Mouse (Mus musculus): ENCODE measurements around the gene Dock9. TPM values are rescaled to one million over a fixed set of nuclear protein-coding genes. Genes with fewer than 3 reads are reported as not detected.
A peak's percentile ranks its signal among the peaks of the same experiment; 100 is the strongest.

The Dock9 gene
- total and polyA plus RNA-seq, 2 experiments from 2014 or later, result 4.1 to 20.5 TPM

DNA sequence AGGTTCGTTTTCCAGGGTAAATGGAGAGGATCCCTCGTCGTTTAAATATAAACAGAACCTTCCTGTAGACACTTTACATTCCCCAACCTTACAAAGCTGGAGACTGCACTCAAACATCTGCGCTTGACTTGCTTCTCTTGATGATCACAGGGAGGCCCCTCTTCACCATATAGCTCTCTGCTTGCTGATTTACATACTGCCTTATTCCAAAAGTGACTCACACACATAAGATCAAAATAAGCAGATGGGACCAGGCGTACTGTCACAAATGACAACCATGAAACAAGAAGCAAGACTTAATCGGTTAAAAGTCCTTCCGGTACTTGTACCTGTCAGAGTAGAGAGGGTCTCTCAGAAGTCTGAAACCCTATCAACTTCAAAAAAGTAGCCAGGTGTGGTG lies 63.4 kb downstream of the Dock9 start:
- peaks cover 51% of the 10 kb centered on the region for H3K27me3 ChIP-seq (ENCODE audit: control insufficient read depth, insufficient read depth, low read length)
- no peak for TF ChIP-seq EP300 (IDR thresholded peaks at IDR 0.05; ENCODE audit: low read depth)
- no peak for TF ChIP-seq CTCF (IDR thresholded peaks at IDR 0.05; ENCODE audit: low read depth)
- no peaks in the 10 kb centered on the region for H3K9me3 ChIP-seq (replicated peaks; ENCODE audit: control insufficient read depth, low read length)
- no peak overlapping the region for H3K9ac ChIP-seq (replicated peaks; ENCODE audit: low read depth, low read length)
- WGBS, result 80% methylated on average over 7 of the region's 7 CpGs
- no peaks in the 10 kb centered on the region for H3K4me1 ChIP-seq (ENCODE audit: control insufficient read depth, insufficient read depth)
- no peak overlapping the region for H3K4me2 ChIP-seq (ENCODE audit: low read depth, low read length)
- DNase-seq (ENCODE audit: low spot score) (no peak), ATAC-seq (ENCODE audit: insufficient read depth, low read depth) (no peak)
- H3K4me3 ChIP-seq (ENCODE audit: low read depth, low read length), result no peak overlapping the region
- H3K36me3 ChIP-seq (replicated peaks; ENCODE audit: control insufficient read depth, insufficient read depth, low read length), result no peaks in the 10 kb centered on the region
- H3K27ac ChIP-seq (ENCODE audit: low read depth), result no peak overlapping the region

DNA sequence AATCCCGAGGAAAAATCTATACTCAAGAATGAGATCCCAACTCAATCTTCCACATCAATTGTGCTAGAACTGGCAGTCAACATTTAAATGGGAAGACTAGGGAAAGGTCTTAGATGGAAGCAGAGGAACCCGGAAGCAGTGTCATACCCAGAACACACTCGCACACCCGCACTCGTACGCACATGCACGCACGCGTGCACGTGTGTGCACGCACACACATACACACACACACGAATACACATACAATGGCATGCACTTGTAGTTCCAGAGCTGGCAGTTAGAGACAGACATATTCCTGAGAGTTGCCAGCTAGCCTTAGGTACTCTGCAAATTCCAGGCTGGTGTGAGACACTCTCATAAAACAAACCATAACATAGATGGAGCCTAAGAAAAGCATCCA lies 63.9 kb downstream of the Dock9 start:
- H3K4me2 ChIP-seq (ENCODE audit: low read depth, low read length), result no peak overlapping the region
- no peaks in the 10 kb centered on the region for H3K9me3 ChIP-seq (replicated peaks; ENCODE audit: control insufficient read depth, low read length)
- TF ChIP-seq CTCF (IDR thresholded peaks at IDR 0.05; ENCODE audit: low read depth) (no peak), EP300 (IDR thresholded peaks at IDR 0.05; ENCODE audit: low read depth) (no peak)
- WGBS, result 92% methylated on average over 12 of the region's 12 CpGs
- H3K4me1 ChIP-seq (ENCODE audit: control insufficient read depth, insufficient read depth), result no peaks in the 10 kb centered on the region
- no peaks in the 10 kb centered on the region for H3K36me3 ChIP-seq (replicated peaks; ENCODE audit: control insufficient read depth, insufficient read depth, low read length)
- no peak for DNase-seq (ENCODE audit: low spot score)
- no peak overlapping the region for H3K4me3 ChIP-seq (ENCODE audit: low read depth, low read length)
- H3K27ac ChIP-seq (ENCODE audit: low read depth), result no peak overlapping the region
- H3K9ac ChIP-seq (replicated peaks; ENCODE audit: low read depth, low read length), result no peak overlapping the region
- ATAC-seq (ENCODE audit: insufficient read depth, low read depth), result no peak
- H3K27me3 ChIP-seq (ENCODE audit: control insufficient read depth, insufficient read depth, low read length), result peaks cover 52% of the 10 kb centered on the region

DNA sequence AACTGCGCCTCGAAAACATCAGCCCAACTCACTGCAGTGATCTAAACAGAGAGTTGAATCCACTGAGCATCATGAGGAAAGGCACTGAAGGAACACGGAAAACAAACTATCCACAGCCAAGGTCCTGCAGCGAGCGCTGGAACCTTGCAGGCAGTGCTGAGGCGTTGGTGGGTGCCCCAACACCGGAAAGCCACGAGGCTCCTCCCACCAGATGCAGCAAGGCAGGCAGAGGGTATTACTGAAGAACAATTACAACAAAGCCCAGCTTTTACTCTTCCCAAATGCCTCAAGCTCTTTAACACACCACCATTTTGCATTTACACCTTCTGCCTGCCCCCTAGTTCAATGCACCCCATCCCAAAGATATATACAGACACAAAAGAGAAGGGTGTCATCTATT lies 65.4 kb downstream of the Dock9 start:
- no peak overlapping the region for H3K4me2 ChIP-seq (ENCODE audit: low read depth, low read length)
- TF ChIP-seq CTCF (IDR thresholded peaks at IDR 0.05; ENCODE audit: low read depth), result no peak
- no peak for TF ChIP-seq EP300 (IDR thresholded peaks at IDR 0.05; ENCODE audit: low read depth)
- H3K4me3 ChIP-seq (ENCODE audit: low read depth, low read length), result no peak overlapping the region
- no peak overlapping the region for H3K9ac ChIP-seq (replicated peaks; ENCODE audit: low read depth, low read length)
- no peak overlapping the region for H3K27ac ChIP-seq (ENCODE audit: low read depth)
- ATAC-seq (ENCODE audit: insufficient read depth, low read depth), result no peak
- H3K4me1 ChIP-seq (ENCODE audit: control insufficient read depth, insufficient read depth), result no peaks in the 10 kb centered on the region
- DNase-seq (ENCODE audit: low spot score), result no peak
- peaks cover 48% of the 10 kb centered on the region for H3K27me3 ChIP-seq (ENCODE audit: control insufficient read depth, insufficient read depth, low read length)
- no peaks in the 10 kb centered on the region for H3K9me3 ChIP-seq (replicated peaks; ENCODE audit: control insufficient read depth, low read length)
- no peaks in the 10 kb centered on the region for H3K36me3 ChIP-seq (replicated peaks; ENCODE audit: control insufficient read depth, insufficient read depth, low read length)
- 32% methylated on average over 8 of the region's 8 CpGs for WGBS

DNA sequence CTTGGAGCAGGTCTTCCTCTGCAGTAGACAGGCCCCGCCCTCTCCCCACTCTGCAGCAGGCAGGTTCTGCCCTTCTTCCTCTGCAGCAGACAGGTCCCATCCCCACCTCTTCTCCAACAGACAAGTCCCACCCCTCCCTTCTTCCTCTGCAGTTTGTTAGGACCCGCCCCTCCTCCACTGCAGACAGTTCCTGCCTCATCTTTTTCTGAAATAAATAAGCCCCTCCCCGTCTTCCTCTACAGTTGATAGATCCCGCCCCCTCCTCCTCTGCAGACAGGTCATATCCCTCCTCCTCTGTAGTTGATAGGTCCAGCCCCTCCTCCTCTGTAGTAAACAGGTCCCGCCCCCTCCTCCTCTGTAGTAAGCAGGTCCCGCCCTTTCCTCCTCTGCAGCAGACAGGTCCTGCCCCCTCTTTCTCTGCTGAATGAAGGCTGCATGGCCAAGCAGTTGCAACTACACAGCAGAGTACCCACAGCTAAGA lies 65.9 kb downstream of the Dock9 start:
- no peak for DNase-seq (ENCODE audit: low spot score)
- Histone ChIP-seq H3K27ac (ENCODE audit: low read depth) (no peak overlapping the region), H3K9ac (replicated peaks; ENCODE audit: low read depth, low read length) (no peak overlapping the region), H3K4me3 (ENCODE audit: low read depth, low read length) (no peak overlapping the region), H3K27me3 (ENCODE audit: control insufficient read depth, insufficient read depth, low read length) (peaks cover 45% of the 10 kb centered on the region), H3K36me3 (replicated peaks; ENCODE audit: control insufficient read depth, insufficient read depth, low read length) (no peaks in the 10 kb centered on the region), H3K4me2 (ENCODE audit: low read depth, low read length) (no peak overlapping the region), H3K9me3 (replicated peaks; ENCODE audit: control insufficient read depth, low read length) (no peaks in the 10 kb centered on the region), H3K4me1 (ENCODE audit: control insufficient read depth, insufficient read depth) (no peaks in the 10 kb centered on the region)
- WGBS, result 35% methylated on average over 6 of the region's 6 CpGs
- TF ChIP-seq EP300 (IDR thresholded peaks at IDR 0.05; ENCODE audit: low read depth) (no peak), CTCF (IDR thresholded peaks at IDR 0.05; ENCODE audit: low read depth) (no peak)
- ATAC-seq (ENCODE audit: insufficient read depth, low read depth), result peak; percentile 41; the same call in 1 of the 2 replicates

DNA sequence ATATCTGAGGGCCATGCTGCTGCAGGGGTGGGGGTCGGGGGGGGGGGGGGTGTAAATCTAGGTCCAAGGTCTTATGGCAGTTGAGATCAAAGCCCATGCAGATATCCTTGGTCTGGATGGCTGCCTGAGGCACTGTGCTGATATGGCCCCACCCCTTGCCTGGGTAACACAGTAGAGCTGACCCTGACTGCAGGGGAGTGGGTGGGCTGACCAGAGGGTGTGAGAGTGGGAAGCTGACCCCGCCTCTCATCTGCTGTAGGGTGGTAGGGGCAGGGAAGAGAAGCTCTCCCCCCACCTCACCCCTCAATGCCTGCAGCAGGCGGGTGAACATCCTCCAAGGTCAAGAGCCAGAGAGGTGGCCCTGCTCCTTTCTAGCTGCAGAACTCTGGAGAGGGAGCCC lies 66.7 kb downstream of the Dock9 start:
- WGBS, result 72% methylated on average over 3 of the region's 3 CpGs
- no peaks in the 10 kb centered on the region for H3K9me3 ChIP-seq (replicated peaks; ENCODE audit: control insufficient read depth, low read length)
- no peak overlapping the region for H3K4me2 ChIP-seq (ENCODE audit: low read depth, low read length)
- no peak overlapping the region for H3K9ac ChIP-seq (replicated peaks; ENCODE audit: low read depth, low read length)
- TF ChIP-seq CTCF (IDR thresholded peaks at IDR 0.05; ENCODE audit: low read depth) (no peak), EP300 (IDR thresholded peaks at IDR 0.05; ENCODE audit: low read depth) (no peak)
- H3K36me3 ChIP-seq (replicated peaks; ENCODE audit: control insufficient read depth, insufficient read depth, low read length), result no peaks in the 10 kb centered on the region
- ATAC-seq (ENCODE audit: insufficient read depth, low read depth) (no peak), DNase-seq (ENCODE audit: low spot score) (no peak)
- no peaks in the 10 kb centered on the region for H3K4me1 ChIP-seq (ENCODE audit: control insufficient read depth, insufficient read depth)
- no peak overlapping the region for H3K27ac ChIP-seq (ENCODE audit: low read depth)
- no peak overlapping the region for H3K4me3 ChIP-seq (ENCODE audit: low read depth, low read length)
- peaks cover 39% of the 10 kb centered on the region for H3K27me3 ChIP-seq (ENCODE audit: control insufficient read depth, insufficient read depth, low read length)

DNA sequence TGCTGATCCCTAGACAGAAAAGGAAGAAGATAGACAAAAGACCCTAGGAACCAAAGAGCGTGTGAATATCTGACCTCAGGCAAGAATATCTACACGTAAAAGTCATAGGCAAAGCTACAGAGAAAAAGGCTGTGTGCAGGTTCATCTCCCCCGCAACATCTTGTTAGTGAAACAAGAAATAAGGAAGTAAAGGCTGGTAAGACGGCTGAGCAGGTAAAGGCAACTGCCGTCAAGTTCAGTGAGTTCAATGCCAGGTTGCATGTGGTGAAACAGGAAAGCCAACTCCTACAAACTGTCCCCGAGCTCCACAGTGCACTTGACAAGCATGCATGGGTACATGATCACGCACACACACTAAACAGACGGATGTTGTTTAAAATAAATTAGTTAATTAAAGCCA lies 69.6 kb downstream of the Dock9 start:
- no peaks in the 10 kb centered on the region for H3K9me3 ChIP-seq (replicated peaks; ENCODE audit: control insufficient read depth, low read length)
- H3K4me1 ChIP-seq (ENCODE audit: control insufficient read depth, insufficient read depth), result no peaks in the 10 kb centered on the region
- no peak overlapping the region for H3K9ac ChIP-seq (replicated peaks; ENCODE audit: low read depth, low read length)
- ATAC-seq (ENCODE audit: insufficient read depth, low read depth) (no peak), DNase-seq (ENCODE audit: low spot score) (no peak)
- no peak overlapping the region for H3K27ac ChIP-seq (ENCODE audit: low read depth)
- H3K36me3 ChIP-seq (replicated peaks; ENCODE audit: control insufficient read depth, insufficient read depth, low read length), result no peaks in the 10 kb centered on the region
- H3K4me2 ChIP-seq (ENCODE audit: low read depth, low read length), result no peak overlapping the region
- 71% methylated on average over 8 of the region's 8 CpGs for WGBS
- peaks cover 50% of the 10 kb centered on the region for H3K27me3 ChIP-seq (ENCODE audit: control insufficient read depth, insufficient read depth, low read length)
- H3K4me3 ChIP-seq (ENCODE audit: low read depth, low read length), result no peak overlapping the region
- TF ChIP-seq CTCF (IDR thresholded peaks at IDR 0.05; ENCODE audit: low read depth) (no peak), EP300 (IDR thresholded peaks at IDR 0.05; ENCODE audit: low read depth) (no peak)

All from heart, postnatal 0 days (tissue).